Mouse (Mus musculus) gonadal fat pad, adult 2 months (tissue): ENCODE data around the gene Rcc1. TPM values are rescaled to one million over a fixed set of nuclear protein-coding genes. Genes with fewer than 3 reads are reported as not detected.

Experiments used
- polyA plus RNA-seq: library from polyadenylated mRNA; depleted of rRNA; stranded (reverse); fragments of >200 nt; gene quantifications from 2 replicates; pipeline ENCODE4 v1.2.3, GENCODE M21; 2012; rRNA removed

Rcc1 gene
- polyA plus RNA-seq, 1 experiment = 8.5 TPM

Other genes with a start within 250 kb of the Rcc1 start
- 0.03 TPM in 1 of 2 replicates, not detected in the other for gene Oprd1, start 209.1 kb downstream of the Rcc1 start, polyA plus RNA-seq
- 19.2 and 21.2 TPM in 2 replicates for gene Ythdf2, start 141.3 kb downstream of the Rcc1 start, polyA plus RNA-seq
- 11.8 and 12.5 TPM in 2 replicates for gene Gmeb1, start 92.0 kb downstream of the Rcc1 start, polyA plus RNA-seq
- gene Taf12, start 79.2 kb downstream of the Rcc1 start, polyA plus RNA-seq = 9.5 and 10.9 TPM in 2 replicates
- 16.4 and 22.5 TPM in 2 replicates for gene Rab42, start 50.2 kb downstream of the Rcc1 start, polyA plus RNA-seq
- 18.9 and 25.9 TPM in 2 replicates for gene Trnau1ap, start 24.1 kb downstream of the Rcc1 start, polyA plus RNA-seq
- gene Phactr4, start 68.9 kb upstream of the Rcc1 start, polyA plus RNA-seq = 6.2 and 12.9 TPM in 2 replicates
- gene Med18, start 110.3 kb upstream of the Rcc1 start, polyA plus RNA-seq = 4.5 and 6.7 TPM in 2 replicates
- gene Sesn2, start 156.9 kb upstream of the Rcc1 start, polyA plus RNA-seq = 25.6 and 26.3 TPM in 2 replicates
- gene Atpif1, start 180.1 kb upstream of the Rcc1 start, polyA plus RNA-seq = 100 and 148 TPM in 2 replicates
- gene Dnajc8, start 181.9 kb upstream of the Rcc1 start, polyA plus RNA-seq = 30.5 and 33.1 TPM in 2 replicates
- gene Ptafr, start 210.5 kb upstream of the Rcc1 start, polyA plus RNA-seq = 9.8 and 12.7 TPM in 2 replicates